Mouse (Mus musculus) stomach, postnatal 0 days (tissue): Measurements from ENCODE around the gene Zswim3. TPM values are rescaled to one million over a fixed set of nuclear protein-coding genes. Genes with fewer than 3 reads are reported as not detected.

Experiments used
- ATAC-seq: fragments of 200-750 bp; cut with Nextera tagmentation; 2 replicates; pipeline ENCODE4 v1.8.0; 2017; ENCODE audit not compliant: low FRiP score, low TSS enrichment
- DNase-seq: peaks from one replicate; pipeline ENCODE4 v3.0.0-alpha.2; 2016; ENCODE audit warnings: low spot score
- H3K27ac ChIP-seq: fragments of 300-500 bp; sonication (generic); replicated peaks from 2 replicates; pipeline ENCODE4 v1.5.1; 2014; ENCODE audit warnings: mild to moderate bottlenecking, control low read depth
- H3K27me3 ChIP-seq: fragments of 300-500 bp; sonication (generic); 2 replicates; pipeline ENCODE4 v1.6.1; 2014; ENCODE audit warnings: low read length; ENCODE audit not compliant: control insufficient read depth, insufficient read depth
- H3K36me3 ChIP-seq: fragments of 300-500 bp; sonication (generic); 2 replicates; pipeline ENCODE4 v1.6.1; 2014; ENCODE audit warnings: low read length, mixed read lengths; ENCODE audit not compliant: control insufficient read depth, insufficient read depth
- H3K4me1 ChIP-seq: fragments of 300-500 bp; sonication (generic); replicated peaks from 2 replicates; pipeline ENCODE4 v1.6.1; 2014; ENCODE audit warnings: antibody characterized with exemption; ENCODE audit not compliant: control insufficient read depth, insufficient read depth
- H3K4me2 ChIP-seq: fragments of 300-500 bp; sonication (generic); replicated peaks from 2 replicates; pipeline ENCODE4 v1.6.1; 2014; ENCODE audit warnings: low read depth, mild to moderate bottlenecking, control low read depth, moderate library complexity
- H3K4me3 ChIP-seq: fragments of 300-500 bp; sonication (generic); 2 replicates; pipeline ENCODE4 v1.5.1; 2014; ENCODE audit warnings: low read depth, low read length, control low read depth
- H3K9ac ChIP-seq: fragments of 300-500 bp; sonication (generic); 2 replicates; pipeline ENCODE4 v1.6.1; 2014; ENCODE audit warnings: mild to moderate bottlenecking, low read length, control low read depth, mixed read lengths
- H3K9me3 ChIP-seq: fragments of 300-500 bp; sonication (generic); 2 replicates; pipeline ENCODE4 v1.6.1; 2016; ENCODE audit warnings: low read length; ENCODE audit not compliant: control insufficient read depth
- CTCF ChIP-seq: IDR thresholded peaks from 2 replicates; pipeline ENCODE4 v1.5.1; 2016; ENCODE audit warnings: antibody characterized with exemption, low read depth, mild to moderate bottlenecking, moderate library complexity
- EP300 ChIP-seq: optimal IDR thresholded peaks from 2 replicates; pipeline ENCODE3; 2016; ENCODE audit warnings: antibody characterized with exemption
- WGBS: fragments of 180-500 bp; shearing (Covaris S2); extraction: QIAGEN DNeasy Blood & Tissue Kit; methylation state at CpG from one replicate; pipeline ENCODE4 v1.1.7; 2014; 5-methylcytosine and 5-hydroxymethylcytosine counted together
- polyA plus RNA-seq: library from polyadenylated mRNA; unstranded; fragments of >200 nt; fragmentation: Nextera tagmentation; extraction: Ambion mirVana; gene quantifications from 2 replicates; pipeline ENCODE4 v1.2.1, GENCODE M21; 2015

The Zswim3 gene
- polyA plus RNA-seq, 1 experiment from 2014 or later = 4.4 TPM

- Histone ChIP-seq H3K27ac (peak overlapping the region; percentile 30; the same call in 1 of the 2 replicates), H3K27me3 (no peaks in the 10 kb centered on the region), H3K36me3 (no peaks in the 10 kb centered on the region), H3K9ac (no peak overlapping the region), H3K4me3 (no peak overlapping the region), H3K4me2 (no peak overlapping the region), H3K9me3 (no peaks in the 10 kb centered on the region), H3K4me1 (no peaks in the 10 kb centered on the region)
- no peak for DNase-seq
- TF ChIP-seq EP300 (no peak), CTCF (no peak)
- no peak for ATAC-seq
- WGBS = 73% methylated on average over 6 of the region's 6 CpGs
Measured at GRCm38 (mm10) chr2:164817206-164817605, 12.3 kb downstream of the Zswim3 start.

GRCm38 (mm10) chr2:164817703-164818102, 12.8 kb downstream of the Zswim3 start:
- peak overlapping the region; percentile 30; the same call in 1 of the 2 replicates for H3K27ac ChIP-seq
- peak; percentile 30; the same call in 1 of the 2 replicates for ATAC-seq

GRCm38 (mm10) chr2:164821060-164821459, 16.2 kb downstream of the Zswim3 start:
- Histone ChIP-seq H3K27ac (no peak overlapping the region), H3K4me3 (no peak overlapping the region), H3K4me1 (0 out of 2 replicates have a peak, but pooled peaks cover 2% of the 10 kb centered on the region), H3K36me3 (peaks cover 9% of the 10 kb centered on the region; the same call in 1 of the 2 replicates), H3K9me3 (no peaks in the 10 kb centered on the region), H3K9ac (no peak overlapping the region), H3K27me3 (no peaks in the 10 kb centered on the region), H3K4me2 (no peak overlapping the region)
- TF ChIP-seq EP300 = no peak
- TF ChIP-seq CTCF = no peak
- DNase-seq (no peak), ATAC-seq (no peak)
- 81% methylated on average over 6 of the region's 6 CpGs for WGBS

More at GRCm38 (mm10) chr2:164817703-164818102, 12.8 kb downstream of the Zswim3 start:
- peak; percentile 71 for TF ChIP-seq EP300
- TF ChIP-seq CTCF = peak; percentile 31
- no peaks in the 10 kb centered on the region for H3K4me1 ChIP-seq
- DNase-seq = no peak
- 49% methylated on average over 5 of the region's 5 CpGs for WGBS
- H3K27me3 ChIP-seq = no peaks in the 10 kb centered on the region
- H3K9me3 ChIP-seq = no peaks in the 10 kb centered on the region
- H3K4me3 ChIP-seq = no peak overlapping the region
- H3K4me2 ChIP-seq = no peak overlapping the region
- no peak overlapping the region for H3K9ac ChIP-seq
- no peaks in the 10 kb centered on the region for H3K36me3 ChIP-seq

GRCm38 (mm10) chr2:164822636-164823165, 17.8 kb downstream of the Zswim3 start, which contains the start of gene Zswim1:
TSS of gene Zswim1 (plus strand) at chr2:164822686.
- no peaks in the 10 kb centered on the region for H3K27me3 ChIP-seq
- TF ChIP-seq EP300 (no peak), CTCF (peak; percentile 18)
- under 1% methylated on average over 32 of the region's 32 CpGs for WGBS
- DNase-seq (peak; percentile 98), ATAC-seq (peak; percentile 99)
- H3K9me3 ChIP-seq = no peaks in the 10 kb centered on the region
- peaks cover 15% of the 10 kb centered on the region; the same call in 1 of the 2 replicates for H3K36me3 ChIP-seq
- peak within 1 kb of the TSS; percentile 81 for H3K27ac ChIP-seq
- peak within 1 kb of the TSS; percentile 71 for H3K4me2 ChIP-seq
- peak within 1 kb of the TSS; percentile 71 for H3K4me3 ChIP-seq
- H3K9ac ChIP-seq = peak within 1 kb of the TSS; percentile 64
- 0 out of 2 replicates have a peak, but pooled peaks cover 2% of the 10 kb centered on the region for H3K4me1 ChIP-seq

GRCm38 (mm10) chr2:164823181-164823585, 18.3 kb downstream of the Zswim3 start:
- Histone ChIP-seq H3K4me1 (0 out of 2 replicates have a peak, but pooled peaks cover 2% of the 10 kb centered on the region), H3K9ac (peak overlapping the region; percentile 64), H3K27me3 (no peaks in the 10 kb centered on the region), H3K36me3 (peaks cover 16% of the 10 kb centered on the region; the same call in 1 of the 2 replicates), H3K9me3 (no peaks in the 10 kb centered on the region), H3K4me3 (peak overlapping the region; percentile 71), H3K4me2 (peak overlapping the region; percentile 71), H3K27ac (peak overlapping the region; percentile 81)
- DNase-seq (peak; percentile 43), ATAC-seq (peak; percentile 35)
- peak; percentile 24; the same call in 1 of the 2 replicates for TF ChIP-seq CTCF
- no peak for TF ChIP-seq EP300
- 1% methylated on average over 10 of the region's 10 CpGs for WGBS

- no peak for TF ChIP-seq EP300
- TF ChIP-seq CTCF = no peak
- ATAC-seq = no peak
- peaks cover 16% of the 10 kb centered on the region; the same call in 1 of the 2 replicates for H3K36me3 ChIP-seq
- H3K27me3 ChIP-seq = no peaks in the 10 kb centered on the region
- H3K4me3 ChIP-seq = no peak overlapping the region
- no peak overlapping the region for H3K9ac ChIP-seq
- H3K4me1 ChIP-seq = 0 out of 2 replicates have a peak, but pooled peaks cover 2% of the 10 kb centered on the region
- no peak overlapping the region for H3K4me2 ChIP-seq
- no peak for DNase-seq
- no peak overlapping the region for H3K27ac ChIP-seq
- no peaks in the 10 kb centered on the region for H3K9me3 ChIP-seq
- 90% methylated on average over 4 of the region's 4 CpGs for WGBS
Measured at GRCm38 (mm10) chr2:164823969-164824368, 19.1 kb downstream of the Zswim3 start.
